Mouse (Mus musculus) ES-Bruce4 (cell line): ENCODE results near the gene C1galt1. TPM values are rescaled to one million over a fixed set of nuclear protein-coding genes. Genes with fewer than 3 reads are reported as not detected.

Experiments
- H3K27ac ChIP-seq: 2 replicates; pipeline ENCODE4 v1.5.1; 2012; ENCODE audit warnings: low read length, inconsistent platforms; ENCODE audit not compliant: insufficient read depth
- H3K27me3 ChIP-seq: 2 replicates; pipeline ENCODE4 v1.6.1; 2012; ENCODE audit warnings: mild to moderate bottlenecking, low read length, inconsistent platforms; ENCODE audit not compliant: control insufficient read depth, poor library complexity, insufficient read depth, severe bottlenecking
- H3K36me3 ChIP-seq: 2 replicates; pipeline ENCODE4 v1.6.1; 2012; ENCODE audit warnings: inconsistent platforms, mild to moderate bottlenecking, low read length, moderate library complexity; ENCODE audit not compliant: control insufficient read depth, poor library complexity, insufficient read depth, severe bottlenecking
- H3K4me1 ChIP-seq: one replicate; pipeline ENCODE4 v1.8.1; 2011; ENCODE audit warnings: low read length; ENCODE audit not compliant: control insufficient read depth, insufficient read depth
- H3K4me3 ChIP-seq: 2 replicates; pipeline ENCODE4 v1.5.1; 2011; ENCODE audit warnings: low read depth, mild to moderate bottlenecking, low read length
- H3K9ac ChIP-seq: 2 replicates; pipeline ENCODE4 v1.6.1; 2012; ENCODE audit warnings: low read depth, mild to moderate bottlenecking, inconsistent platforms; ENCODE audit not compliant: poor library complexity, severe bottlenecking
- H3K9me3 ChIP-seq: replicated peaks from 2 replicates; pipeline ENCODE4 v1.6.1; 2012; ENCODE audit warnings: mild to moderate bottlenecking, low read length, inconsistent platforms; ENCODE audit not compliant: control insufficient read depth, poor library complexity, insufficient read depth, severe bottlenecking
- CTCF ChIP-seq: IDR thresholded peaks from one replicate; pipeline ENCODE4 v1.8.1; 2011; ENCODE audit warnings: low read depth, low read length
- EP300 ChIP-seq: IDR thresholded peaks from 2 replicates; pipeline ENCODE4 v1.6.1; 2011; ENCODE audit warnings: low read depth, low read length; ENCODE audit not compliant: insufficient read depth
- POLR2A ChIP-seq: IDR thresholded peaks from one replicate; pipeline ENCODE4 v1.8.1; 2011; ENCODE audit warnings: low read length; ENCODE audit not compliant: insufficient read depth
- polyA plus RNA-seq: library from polyadenylated mRNA; stranded (reverse); fragments of >200 nt; gene quantifications from 2 replicates; pipeline ENCODE4 v1.2.4, GENCODE M21; 2011; ENCODE audit warnings: low read depth; ENCODE audit not compliant: missing spikeins, insufficient read depth, insufficient read length

Gene C1galt1
- 41.5 and 42.5 TPM in 2 replicates for polyA plus RNA-seq

DNA sequence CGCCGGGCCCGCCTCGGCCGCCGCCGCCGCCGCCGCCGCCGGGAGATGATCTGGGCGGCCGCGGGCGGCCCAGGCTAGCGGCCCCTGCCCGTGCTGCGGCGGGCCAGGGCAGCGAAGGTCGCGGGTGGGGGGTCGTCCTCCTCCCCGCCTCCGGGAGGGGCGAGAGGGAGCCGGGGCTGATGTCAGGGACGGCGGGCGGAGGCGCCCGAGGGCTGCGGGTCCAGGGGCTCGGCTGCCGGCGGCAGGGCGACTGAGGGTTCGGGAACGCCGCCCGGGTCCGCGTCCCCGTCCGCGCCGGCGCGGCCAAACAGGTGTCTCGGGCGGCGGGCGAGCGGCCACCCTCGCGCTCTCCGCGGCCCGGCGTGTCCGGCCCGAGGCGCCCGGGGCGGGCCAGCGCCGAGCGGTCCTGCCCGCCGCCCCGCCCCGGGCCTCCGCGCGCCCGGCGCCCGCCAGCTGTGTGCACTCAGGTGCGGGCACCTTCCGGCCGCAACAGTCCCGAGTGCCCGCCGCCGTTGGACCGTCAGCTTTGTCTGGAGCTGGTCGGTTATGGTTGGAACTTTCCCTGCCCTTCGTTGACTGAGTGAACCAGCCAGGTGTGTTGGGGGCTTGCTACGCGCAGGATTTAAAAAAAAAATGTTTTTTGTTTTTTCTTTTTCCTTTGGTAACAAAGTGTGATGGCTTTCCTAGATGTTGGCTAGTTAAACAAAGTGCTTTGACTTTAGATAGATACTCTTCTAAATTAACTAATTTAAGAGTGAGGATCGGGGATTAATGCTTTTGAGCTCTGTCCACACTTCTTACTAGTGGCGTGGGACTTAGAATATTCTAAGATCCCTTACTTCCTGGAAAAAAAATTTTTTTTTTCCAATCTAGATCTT is at the start of gene C1galt1:
Gene C1galt1, plus strand, starts transcription at position 41 of the 878 bp plus-strand sequence.
- H3K4me1 ChIP-seq, result no peaks in the 10 kb centered on the region
- no peak for TF ChIP-seq POLR2A
- no peak for TF ChIP-seq CTCF
- TF ChIP-seq EP300, result no peak
- H3K27me3 ChIP-seq, result no peaks in the 10 kb centered on the region
- peak within 1 kb of the TSS; percentile 82 for H3K4me3 ChIP-seq
- H3K27ac ChIP-seq, result peak within 1 kb of the TSS; percentile 49
- H3K36me3 ChIP-seq, result no peaks in the 10 kb centered on the region
- peak within 1 kb of the TSS; percentile 92 for H3K9ac ChIP-seq
- 0 out of 2 replicates have a peak, but pooled peaks cover 6% of the 10 kb centered on the region for H3K9me3 ChIP-seq

DNA sequence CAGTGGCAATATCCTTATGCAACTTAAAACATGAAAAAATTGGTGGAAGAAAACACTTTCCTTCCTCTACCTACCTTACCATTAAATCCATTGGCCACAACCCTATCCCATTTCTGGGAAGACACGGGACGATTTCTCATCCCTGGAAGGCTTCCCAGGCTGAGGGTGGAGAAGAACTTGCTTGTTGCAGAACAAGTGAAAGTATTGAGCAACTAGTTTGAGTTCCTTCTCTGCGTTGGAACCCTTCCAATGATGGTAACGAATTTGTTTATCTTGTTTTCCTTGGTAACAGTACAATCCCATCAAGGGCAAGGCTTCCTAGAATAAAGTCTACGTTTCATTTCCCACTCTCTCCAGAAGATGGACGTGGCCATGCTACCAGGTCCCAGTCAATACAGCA is 44.7 kb upstream of the C1galt1 start:
- no peaks in the 10 kb centered on the region for H3K36me3 ChIP-seq

DNA sequence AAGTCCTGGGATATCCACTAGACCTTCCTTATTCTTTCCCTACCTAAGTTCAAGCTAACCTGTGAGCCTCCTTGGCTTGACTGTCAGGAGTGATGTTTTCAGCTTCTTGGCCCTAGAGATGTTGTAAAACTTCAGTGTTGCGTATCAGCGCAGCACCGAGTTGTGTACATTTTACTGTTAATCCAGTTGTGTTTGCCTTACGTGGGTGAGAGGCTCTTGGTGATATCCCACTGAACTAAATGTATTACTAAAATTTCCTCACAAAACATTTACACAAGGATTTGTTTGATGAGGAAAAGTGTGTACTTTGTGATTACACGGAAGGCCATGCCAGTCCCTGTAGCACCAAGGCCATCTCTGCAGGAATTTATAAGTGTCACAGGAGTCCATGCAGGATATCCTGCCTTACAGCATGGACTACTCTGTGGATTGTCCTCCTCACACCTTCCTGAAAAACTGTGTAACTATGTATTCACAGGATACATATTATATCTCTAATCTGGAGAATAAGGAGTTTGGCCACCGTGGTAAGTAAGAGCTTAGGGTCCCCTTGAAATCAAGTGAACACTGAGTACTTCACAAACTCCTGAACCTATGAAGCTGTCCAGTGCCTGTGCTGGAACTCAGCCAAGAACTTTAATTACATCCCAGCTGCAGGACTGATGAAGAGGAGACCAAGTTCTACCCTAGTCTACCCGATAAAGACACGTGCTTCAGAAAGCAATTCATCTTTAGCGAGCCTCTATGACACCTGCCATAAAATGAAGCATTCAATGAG is 40.7 kb upstream of the C1galt1 start:
- H3K9ac ChIP-seq, result no peak overlapping the region
- H3K4me1 ChIP-seq, result no peaks in the 10 kb centered on the region
- H3K9me3 ChIP-seq, result no peaks in the 10 kb centered on the region
- H3K27ac ChIP-seq, result no peak overlapping the region
- TF ChIP-seq EP300 (no peak), CTCF (no peak), POLR2A (no peak)
- H3K27me3 ChIP-seq, result no peaks in the 10 kb centered on the region; the same call in 1 of the 2 replicates
- H3K36me3 ChIP-seq, result no peaks in the 10 kb centered on the region
- H3K4me3 ChIP-seq, result no peak overlapping the region

More for the DNA sequence above, 44.7 kb upstream of the C1galt1 start:
- Histone ChIP-seq H3K9ac (no peak overlapping the region), H3K9me3 (no peaks in the 10 kb centered on the region), H3K27me3 (no peaks in the 10 kb centered on the region; the same call in 1 of the 2 replicates), H3K27ac (no peak overlapping the region), H3K4me1 (no peaks in the 10 kb centered on the region), H3K4me3 (no peak overlapping the region)
- TF ChIP-seq EP300 (no peak), POLR2A (no peak), CTCF (no peak)

DNA sequence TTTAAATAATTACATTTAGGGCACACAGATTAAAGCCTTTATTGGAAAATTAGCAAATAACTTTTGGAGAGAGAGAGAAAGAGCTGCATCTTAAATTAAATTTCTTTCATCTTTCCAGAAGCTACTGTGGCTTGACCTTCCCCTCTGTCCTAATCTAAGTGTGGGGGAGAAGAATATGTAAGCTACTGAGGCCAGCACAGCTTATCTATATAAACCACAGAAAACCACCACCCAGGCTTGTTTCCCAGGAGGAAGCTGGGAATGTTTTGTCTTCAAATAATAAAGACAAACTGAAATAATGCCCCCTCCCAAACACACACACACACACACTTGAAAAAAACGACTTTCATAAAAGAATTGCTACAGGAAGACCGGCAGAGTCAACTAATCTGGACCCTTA is 30.5 kb upstream of the C1galt1 start:
- TF ChIP-seq EP300, result no peak
- TF ChIP-seq CTCF, result no peak
- TF ChIP-seq POLR2A, result no peak
- no peaks in the 10 kb centered on the region for H3K36me3 ChIP-seq
- no peaks in the 10 kb centered on the region; the same call in 1 of the 2 replicates for H3K27me3 ChIP-seq
- no peaks in the 10 kb centered on the region for H3K9me3 ChIP-seq
- H3K27ac ChIP-seq, result no peak overlapping the region
- H3K9ac ChIP-seq, result no peak overlapping the region
- H3K4me1 ChIP-seq, result no peaks in the 10 kb centered on the region
- no peak overlapping the region for H3K4me3 ChIP-seq

DNA sequence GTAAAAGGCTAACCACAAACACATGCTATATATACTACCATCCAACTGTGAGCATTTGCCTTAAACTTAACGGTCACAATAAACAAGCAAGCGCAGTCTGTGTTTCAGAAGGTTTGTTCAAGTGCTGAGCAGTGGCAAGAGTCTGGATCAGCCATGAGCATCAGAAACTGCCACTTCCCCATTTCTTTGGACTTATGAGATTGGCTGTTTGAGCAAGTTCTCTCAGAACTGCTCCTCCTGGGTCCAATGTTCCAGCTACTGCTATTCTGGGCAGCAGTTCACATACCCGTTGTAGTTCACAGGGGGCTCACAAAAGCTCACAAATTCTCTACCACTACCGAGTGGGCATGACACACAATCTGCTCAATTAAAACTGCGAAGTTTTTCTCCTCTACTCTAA is 28.4 kb upstream of the C1galt1 start:
- Histone ChIP-seq H3K27ac (no peak overlapping the region), H3K4me1 (no peaks in the 10 kb centered on the region), H3K36me3 (no peaks in the 10 kb centered on the region), H3K9me3 (no peaks in the 10 kb centered on the region), H3K27me3 (no peaks in the 10 kb centered on the region; the same call in 1 of the 2 replicates), H3K4me3 (no peak overlapping the region), H3K9ac (no peak overlapping the region)
- TF ChIP-seq POLR2A (no peak), CTCF (no peak), EP300 (no peak)

DNA sequence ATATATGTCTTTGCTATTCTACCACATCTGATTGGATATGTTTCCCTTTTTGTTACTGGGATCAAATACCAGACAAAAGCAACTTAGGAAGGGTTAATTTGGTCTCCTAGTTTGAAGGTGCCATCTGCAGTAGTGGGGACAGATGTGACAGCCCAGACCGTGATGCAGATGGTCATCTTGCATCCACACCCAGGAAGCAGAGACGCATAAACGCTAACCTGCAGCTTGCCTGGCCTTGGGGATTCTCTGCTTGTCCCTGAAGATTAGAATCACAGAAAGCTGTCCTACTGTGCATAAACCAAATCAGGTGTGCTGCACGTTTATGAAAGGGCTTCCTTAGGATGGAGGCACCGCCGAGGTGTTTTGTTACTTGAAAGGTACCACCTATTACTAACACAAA is 22.0 kb upstream of the C1galt1 start:
- Histone ChIP-seq H3K9me3 (no peaks in the 10 kb centered on the region), H3K4me1 (peaks cover 2% of the 10 kb centered on the region), H3K9ac (no peak overlapping the region), H3K27ac (no peak overlapping the region; the same call in 1 of the 2 replicates), H3K36me3 (no peaks in the 10 kb centered on the region), H3K27me3 (no peaks in the 10 kb centered on the region), H3K4me3 (no peak overlapping the region)
- TF ChIP-seq CTCF (no peak), POLR2A (no peak), EP300 (peak; percentile 92)
